Mouse (Mus musculus) limb, embryonic 15.5 days (tissue): ENCODE results near the gene Mid1. TPM values are rescaled to one million over a fixed set of nuclear protein-coding genes. Genes with fewer than 3 reads are reported as not detected.

Experiments
- ATAC-seq: fragments of 200-750 bp; cut with Nextera tagmentation; 2 replicates; pipeline ENCODE4 v1.8.0; 2017; ENCODE audit warnings: low read depth, moderate TSS enrichment; ENCODE audit not compliant: insufficient number of reproducible peaks, low FRiP score, low TSS enrichment
- H3K27ac ChIP-seq: fragments of 300-500 bp; sonication (generic); 2 replicates; pipeline ENCODE4 v1.5.1; 2015; ENCODE audit warnings: moderate library complexity, mild to moderate bottlenecking, inconsistent platforms
- H3K27me3 ChIP-seq: fragments of 300-500 bp; sonication (generic); 2 replicates; pipeline ENCODE4 v1.6.1; 2015; ENCODE audit warnings: inconsistent platforms
- H3K36me3 ChIP-seq: fragments of 300-500 bp; sonication (generic); 2 replicates; pipeline ENCODE4 v1.6.1; 2015; ENCODE audit warnings: inconsistent platforms
- H3K4me1 ChIP-seq: fragments of 300-500 bp; sonication (generic); 2 replicates; pipeline ENCODE4 v1.6.1; 2015; ENCODE audit warnings: inconsistent platforms
- H3K4me2 ChIP-seq: fragments of 300-500 bp; sonication (generic); 2 replicates; pipeline ENCODE4 v1.6.1; 2015; ENCODE audit warnings: mild to moderate bottlenecking, inconsistent platforms
- H3K4me3 ChIP-seq: fragments of 300-500 bp; sonication (generic); 2 replicates; pipeline ENCODE4 v1.5.1; 2015; ENCODE audit warnings: mild to moderate bottlenecking, inconsistent platforms
- H3K9ac ChIP-seq: fragments of 300-500 bp; sonication (generic); 2 replicates; pipeline ENCODE4 v1.6.1; 2015; ENCODE audit warnings: inconsistent platforms
- H3K9me3 ChIP-seq: fragments of 300-500 bp; sonication (generic); 2 replicates; pipeline ENCODE4 v1.6.1; 2016; ENCODE audit warnings: inconsistent platforms
- WGBS: fragments of 180-500 bp; shearing (Covaris S2); methylation state at CpG from one replicate; pipeline ENCODE4 v1.1.7; 2015; 5-methylcytosine and 5-hydroxymethylcytosine counted together
- polyA plus RNA-seq: library from polyadenylated mRNA; unstranded; fragments of >200 nt; fragmentation: Nextera tagmentation; extraction: Ambion mirVana; gene quantifications from 2 replicates; pipeline ENCODE4 v1.2.1, GENCODE M21; 2015

Mid1 gene
- polyA plus RNA-seq, 1 experiment from 2014 or later = 9.7 TPM

DNA sequence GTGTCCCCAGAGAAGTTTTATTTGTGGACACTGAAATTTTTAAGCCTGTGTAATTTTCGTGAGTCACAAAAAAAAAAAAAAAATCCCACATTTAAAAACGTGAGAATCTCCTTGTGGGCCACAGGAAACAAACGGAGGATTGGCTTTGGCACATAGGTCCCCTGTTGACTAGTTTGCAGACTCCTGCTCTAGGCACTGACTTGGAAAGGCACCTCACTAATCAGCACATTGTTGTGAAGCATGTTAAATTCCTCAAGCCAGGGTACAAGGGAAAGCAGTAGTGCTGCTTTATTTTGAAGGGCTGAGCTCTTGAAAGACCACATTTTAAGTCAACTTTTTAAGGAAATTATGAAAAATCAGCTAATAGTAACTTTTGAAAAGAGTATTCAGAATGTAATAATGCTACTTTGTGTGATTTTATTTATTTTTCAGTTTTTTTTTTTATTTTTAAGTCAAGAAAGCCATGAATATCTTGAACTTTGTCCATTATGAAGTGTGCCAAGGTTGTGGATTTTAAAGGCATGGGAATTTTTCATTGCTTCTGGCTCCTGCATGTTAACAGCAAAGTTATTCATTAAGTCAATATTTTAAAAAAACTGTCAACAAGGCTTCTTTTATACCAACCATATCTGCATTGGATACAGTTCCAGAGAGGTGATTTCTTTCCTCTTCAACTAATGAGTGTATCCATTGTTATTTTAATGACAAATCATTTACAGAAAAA lies 214.4 kb downstream of the Mid1 start:
- Histone ChIP-seq H3K4me1 (no peaks in the 10 kb centered on the region), H3K36me3 (no peaks in the 10 kb centered on the region), H3K27me3 (peaks cover 4% of the 10 kb centered on the region; the same call in 1 of the 2 replicates), H3K4me3 (no peak overlapping the region), H3K9ac (no peak overlapping the region), H3K9me3 (no peaks in the 10 kb centered on the region), H3K4me2 (no peak overlapping the region), H3K27ac (no peak overlapping the region)
- WGBS = 19% methylated on average over 3 of the region's 3 CpGs
- ATAC-seq = no peak

DNA sequence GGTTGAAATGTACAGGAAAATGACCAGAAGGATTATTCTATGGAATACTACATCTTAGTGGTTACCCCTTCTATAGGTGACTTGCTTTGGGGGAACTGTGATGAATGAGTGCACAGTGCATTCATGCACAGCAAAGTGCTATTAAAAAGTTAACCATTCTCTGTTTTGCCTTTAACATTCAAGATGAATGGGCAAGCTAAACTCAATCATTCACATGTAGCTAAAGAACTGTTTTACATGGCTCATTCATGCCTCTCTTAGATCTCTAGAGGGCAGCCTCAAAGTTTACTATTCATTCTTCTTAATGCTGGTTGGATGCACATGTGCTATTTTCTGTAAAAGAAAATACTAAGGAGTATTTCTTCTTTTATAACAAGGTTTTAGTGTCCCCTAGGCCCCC lies 217.9 kb downstream of the Mid1 start:
- Histone ChIP-seq H3K9me3 (no peaks in the 10 kb centered on the region), H3K4me1 (no peaks in the 10 kb centered on the region), H3K9ac (no peak overlapping the region), H3K36me3 (no peaks in the 10 kb centered on the region), H3K27me3 (peaks cover 10% of the 10 kb centered on the region; the same call in 1 of the 2 replicates), H3K4me2 (no peak overlapping the region), H3K27ac (no peak overlapping the region), H3K4me3 (no peak overlapping the region)
- no peak for ATAC-seq

DNA sequence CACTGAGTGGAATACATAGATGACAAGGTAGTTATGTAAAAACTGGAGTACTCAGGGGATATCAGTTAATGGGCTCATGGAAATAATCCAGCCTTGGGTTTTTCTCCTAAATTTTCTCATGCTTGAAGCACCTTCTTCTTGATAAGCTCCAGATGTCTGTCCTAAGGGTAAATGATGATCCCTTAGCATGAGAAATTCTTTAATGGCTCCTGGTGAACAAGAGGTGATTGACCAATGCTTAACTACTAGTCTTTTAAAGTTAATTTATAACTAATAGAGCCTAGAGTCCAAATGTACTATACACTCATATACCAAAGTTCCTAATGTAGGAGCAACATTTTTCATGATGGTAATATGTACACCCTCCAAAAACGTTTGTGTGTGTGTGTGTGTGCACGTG lies 218.7 kb downstream of the Mid1 start:
- Histone ChIP-seq H3K9ac (no peak overlapping the region), H3K27me3 (peaks cover 13% of the 10 kb centered on the region; the same call in 1 of the 2 replicates), H3K4me1 (no peaks in the 10 kb centered on the region), H3K36me3 (no peaks in the 10 kb centered on the region), H3K4me3 (no peak overlapping the region), H3K9me3 (no peaks in the 10 kb centered on the region), H3K4me2 (no peak overlapping the region), H3K27ac (no peak overlapping the region)
- 56% methylated on average over 2 of the region's 2 CpGs for WGBS
- ATAC-seq = no peak

DNA sequence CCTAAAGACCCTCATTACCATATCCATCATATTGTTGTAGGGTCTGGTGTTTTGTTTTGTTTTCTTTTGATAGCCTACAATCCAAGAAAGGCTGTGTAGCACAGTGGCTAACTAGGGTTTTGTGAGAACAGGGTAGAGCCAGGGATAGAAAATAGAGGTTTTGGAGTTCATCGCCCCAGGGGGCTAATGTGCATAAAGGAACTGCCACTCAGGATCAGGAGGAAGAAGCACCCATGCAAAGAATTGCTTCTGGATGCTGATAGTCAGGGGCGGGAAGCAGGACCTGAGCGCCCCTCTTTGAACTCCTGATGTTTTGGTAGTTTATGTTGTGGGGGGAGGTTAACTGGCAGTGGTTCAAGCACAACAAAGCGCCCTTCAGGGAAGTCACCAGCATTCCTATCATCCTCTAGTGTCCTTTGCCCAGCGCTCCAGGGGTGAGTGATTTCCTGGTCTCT lies 221.1 kb downstream of the Mid1 start:
- peaks cover 13% of the 10 kb centered on the region; the same call in 1 of the 2 replicates for H3K27me3 ChIP-seq
- H3K4me3 ChIP-seq = no peak overlapping the region
- H3K4me2 ChIP-seq = no peak overlapping the region
- WGBS = 34% methylated on average over 5 of the region's 5 CpGs
- no peak overlapping the region for H3K27ac ChIP-seq
- no peaks in the 10 kb centered on the region for H3K36me3 ChIP-seq
- ATAC-seq = no peak
- no peaks in the 10 kb centered on the region for H3K9me3 ChIP-seq
- no peaks in the 10 kb centered on the region for H3K4me1 ChIP-seq
- no peak overlapping the region for H3K9ac ChIP-seq

DNA sequence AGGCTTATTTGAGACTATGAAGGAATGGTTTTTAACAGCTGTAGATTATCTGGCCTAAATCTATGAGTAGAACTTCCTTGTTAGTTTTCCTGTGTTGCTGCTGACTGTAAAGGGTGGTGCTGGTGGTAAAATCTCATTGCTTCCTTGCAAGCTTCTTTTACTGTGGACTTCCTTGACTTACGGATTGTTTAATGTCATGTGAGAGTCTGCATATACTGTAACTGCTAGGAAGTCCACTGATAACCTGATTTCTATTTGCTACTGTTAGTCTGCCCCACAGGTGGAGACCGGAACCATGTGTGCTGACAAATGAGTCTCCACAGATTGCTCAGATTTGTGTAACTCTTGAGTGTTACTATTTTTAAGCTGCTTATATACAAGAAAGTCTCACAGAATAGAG lies 224.9 kb downstream of the Mid1 start:
- H3K9me3 ChIP-seq = no peaks in the 10 kb centered on the region
- no peak overlapping the region for H3K9ac ChIP-seq
- no peak for ATAC-seq
- peaks cover 9% of the 10 kb centered on the region; the same call in 1 of the 2 replicates for H3K27me3 ChIP-seq
- no peaks in the 10 kb centered on the region for H3K36me3 ChIP-seq
- no peak overlapping the region for H3K4me2 ChIP-seq
- H3K4me3 ChIP-seq = no peak overlapping the region
- no peaks in the 10 kb centered on the region for H3K4me1 ChIP-seq
- 80% methylated on average over 2 of the region's 2 CpGs for WGBS
- no peak overlapping the region for H3K27ac ChIP-seq

DNA sequence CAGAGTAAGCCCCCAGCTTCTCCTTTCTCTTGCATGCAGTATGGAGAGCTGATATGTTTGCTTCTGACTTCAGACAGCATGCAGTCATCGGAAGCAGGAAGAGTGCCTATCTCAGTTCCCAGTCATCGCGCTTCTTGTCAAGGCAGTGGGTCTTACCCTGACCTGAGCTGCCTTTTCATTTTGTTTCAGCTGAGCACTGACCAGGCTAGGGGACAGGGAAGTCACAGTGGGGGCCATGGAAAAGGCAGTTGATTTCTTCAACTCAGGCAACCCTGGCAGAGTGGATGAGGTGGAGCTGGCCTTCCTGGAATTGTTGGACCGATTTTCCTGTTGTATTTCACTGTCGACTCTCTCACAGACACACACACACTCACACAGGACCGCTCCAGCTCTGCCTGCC lies 230.7 kb downstream of the Mid1 start:
- ATAC-seq = no peak
- WGBS = 88% methylated on average over 6 of the region's 6 CpGs
- Histone ChIP-seq H3K36me3 (no peaks in the 10 kb centered on the region), H3K4me2 (no peak overlapping the region), H3K9ac (no peak overlapping the region), H3K4me1 (no peaks in the 10 kb centered on the region), H3K27me3 (peaks cover 7% of the 10 kb centered on the region; the same call in 1 of the 2 replicates), H3K9me3 (no peaks in the 10 kb centered on the region), H3K27ac (no peak overlapping the region), H3K4me3 (no peak overlapping the region)

DNA sequence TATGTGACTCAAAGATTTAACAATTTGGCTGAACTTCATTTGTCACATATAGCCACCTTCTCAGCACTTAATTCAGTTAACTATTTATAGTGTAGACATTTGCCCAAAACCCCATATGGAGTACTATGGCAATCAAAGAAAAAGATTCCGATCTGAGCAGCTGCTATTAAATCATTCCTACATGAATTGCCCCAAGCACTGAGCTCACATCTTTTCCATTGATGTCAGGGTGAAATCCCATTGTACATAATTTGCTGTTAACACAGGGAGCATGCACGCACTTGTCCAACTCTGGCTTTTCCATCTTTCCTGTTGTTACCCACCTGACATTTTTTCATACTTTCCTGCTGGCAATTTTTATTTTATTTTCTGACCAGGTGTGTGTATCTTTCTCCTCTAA lies 237.5 kb downstream of the Mid1 start:
- no peaks in the 10 kb centered on the region for H3K9me3 ChIP-seq
- no peak overlapping the region for H3K27ac ChIP-seq
- ATAC-seq = no peak
- WGBS = 64% methylated on average over 2 of the region's 2 CpGs
- no peaks in the 10 kb centered on the region for H3K36me3 ChIP-seq
- H3K27me3 ChIP-seq = 0 out of 2 replicates have a peak, but pooled peaks cover 6% of the 10 kb centered on the region
- no peak overlapping the region for H3K4me2 ChIP-seq
- H3K4me3 ChIP-seq = no peak overlapping the region
- H3K9ac ChIP-seq = no peak overlapping the region
- H3K4me1 ChIP-seq = no peaks in the 10 kb centered on the region

DNA sequence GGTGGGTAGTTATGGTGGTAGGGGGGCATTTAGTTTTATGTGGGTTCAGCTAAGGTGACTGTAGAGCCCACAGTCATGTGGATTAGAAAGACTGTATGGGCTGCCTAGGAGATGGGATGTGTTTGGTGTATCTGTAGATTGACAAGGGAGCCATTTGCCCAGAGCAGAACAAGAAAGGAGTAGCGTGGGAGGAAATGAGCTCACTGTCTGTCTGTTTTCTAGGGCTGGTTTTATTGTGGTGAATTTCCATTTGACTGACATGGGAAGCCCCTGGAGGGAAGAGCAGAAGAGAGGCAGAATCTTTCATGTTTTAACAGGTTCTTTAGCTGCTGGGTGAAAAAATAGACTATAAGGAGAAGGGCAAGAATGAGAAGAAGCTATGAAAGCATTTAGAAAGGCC lies 238.4 kb downstream of the Mid1 start:
- Histone ChIP-seq H3K4me2 (no peak overlapping the region), H3K4me1 (no peaks in the 10 kb centered on the region), H3K27ac (no peak overlapping the region), H3K4me3 (no peak overlapping the region), H3K27me3 (0 out of 2 replicates have a peak, but pooled peaks cover 6% of the 10 kb centered on the region), H3K9ac (no peak overlapping the region), H3K9me3 (no peaks in the 10 kb centered on the region), H3K36me3 (no peaks in the 10 kb centered on the region)
- ATAC-seq = no peak
- 53% methylated on average over 1 of the region's 1 CpGs for WGBS

DNA sequence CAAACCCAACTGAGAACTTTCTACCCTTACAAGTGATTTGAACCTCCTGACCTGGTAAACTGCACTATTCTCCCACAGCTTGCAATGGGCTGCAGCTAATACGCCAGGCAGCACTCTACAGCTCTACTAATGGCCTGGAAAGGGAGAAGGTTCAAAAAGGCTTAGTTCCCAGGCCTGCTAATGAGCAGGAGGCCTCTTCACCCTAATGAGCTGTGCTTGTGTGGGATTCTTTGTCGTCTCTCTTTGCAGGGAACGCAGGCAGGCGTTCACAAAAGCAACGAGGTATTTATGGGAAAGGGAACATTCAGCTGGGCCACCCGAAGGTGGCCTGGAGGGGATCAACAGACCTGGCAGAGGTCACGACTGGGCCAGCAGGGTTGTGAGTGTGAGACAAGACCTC lies 240.6 kb downstream of the Mid1 start:
- Histone ChIP-seq H3K27me3 (0 out of 2 replicates have a peak, but pooled peaks cover 6% of the 10 kb centered on the region), H3K4me1 (no peaks in the 10 kb centered on the region), H3K9me3 (no peaks in the 10 kb centered on the region), H3K4me2 (no peak overlapping the region), H3K4me3 (no peak overlapping the region), H3K36me3 (no peaks in the 10 kb centered on the region), H3K27ac (no peak overlapping the region), H3K9ac (no peak overlapping the region)
- whole genome bisulfite sequencing = 43% methylated on average over 7 of the region's 7 CpGs
- ATAC-seq = no peak

DNA sequence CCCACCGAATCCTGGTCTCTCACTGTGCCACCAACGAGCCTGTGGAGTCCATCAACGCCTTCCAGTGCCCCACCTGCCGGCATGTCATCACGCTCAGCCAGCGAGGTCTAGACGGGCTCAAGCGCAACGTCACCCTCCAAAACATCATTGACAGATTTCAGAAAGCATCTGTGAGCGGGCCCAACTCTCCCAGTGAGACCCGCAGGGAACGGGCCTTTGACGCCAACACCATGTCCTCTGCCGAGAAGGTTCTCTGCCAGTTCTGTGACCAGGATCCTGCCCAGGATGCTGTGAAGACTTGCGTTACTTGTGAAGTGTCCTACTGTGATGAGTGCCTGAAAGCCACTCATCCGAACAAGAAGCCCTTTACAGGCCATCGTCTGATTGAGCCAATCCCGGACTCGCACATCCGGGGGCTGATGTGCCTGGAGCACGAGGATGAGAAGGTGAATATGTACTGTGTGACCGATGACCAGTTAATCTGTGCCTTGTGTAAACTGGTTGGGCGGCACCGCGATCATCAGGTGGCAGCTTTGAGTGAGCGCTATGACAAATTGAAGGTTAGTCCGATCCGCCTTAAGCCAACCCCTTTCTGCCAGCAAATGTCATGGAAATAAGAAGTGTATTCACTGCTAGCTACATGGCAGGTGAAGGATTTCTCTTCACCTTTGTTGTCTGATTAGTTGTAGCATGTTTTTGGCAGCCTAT lies 242.3 kb downstream of the Mid1 start:
- no peaks in the 10 kb centered on the region for H3K9me3 ChIP-seq
- H3K4me2 ChIP-seq = no peak overlapping the region
- no peak overlapping the region for H3K4me3 ChIP-seq
- ATAC-seq = no peak
- 0 out of 2 replicates have a peak, but pooled peaks cover 6% of the 10 kb centered on the region for H3K27me3 ChIP-seq
- H3K27ac ChIP-seq = no peak overlapping the region
- no peaks in the 10 kb centered on the region for H3K36me3 ChIP-seq
- H3K9ac ChIP-seq = no peak overlapping the region
- WGBS = 77% methylated on average over 28 of the region's 28 CpGs
- no peaks in the 10 kb centered on the region for H3K4me1 ChIP-seq

DNA sequence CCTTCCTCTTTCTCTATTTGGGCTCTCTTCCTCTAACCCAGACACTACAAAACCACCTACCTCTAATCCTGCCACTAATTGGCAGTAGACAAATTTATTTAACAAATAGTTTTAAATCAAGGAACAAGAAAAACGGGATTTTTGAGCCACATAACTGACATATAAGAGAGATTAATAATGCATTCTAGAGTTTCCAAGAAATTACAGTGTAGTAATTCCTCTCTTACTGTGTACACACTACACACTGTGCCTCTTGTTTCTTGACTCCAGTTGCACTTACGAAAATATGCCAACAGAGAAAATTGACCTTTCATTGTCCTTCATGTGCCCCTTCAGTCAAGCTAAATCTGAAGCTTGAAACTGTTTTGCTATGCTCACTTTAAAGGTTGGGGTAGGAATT lies 245.9 kb downstream of the Mid1 start:
- ATAC-seq = no peak
- 49% methylated on average over 2 of the region's 2 CpGs for WGBS
- H3K27me3 ChIP-seq = 0 out of 2 replicates have a peak, but pooled peaks cover 6% of the 10 kb centered on the region
- no peaks in the 10 kb centered on the region for H3K9me3 ChIP-seq
- no peak overlapping the region for H3K4me3 ChIP-seq
- H3K4me2 ChIP-seq = no peak overlapping the region
- no peak overlapping the region for H3K27ac ChIP-seq
- H3K4me1 ChIP-seq = no peaks in the 10 kb centered on the region
- no peaks in the 10 kb centered on the region for H3K36me3 ChIP-seq
- no peak overlapping the region for H3K9ac ChIP-seq

DNA sequence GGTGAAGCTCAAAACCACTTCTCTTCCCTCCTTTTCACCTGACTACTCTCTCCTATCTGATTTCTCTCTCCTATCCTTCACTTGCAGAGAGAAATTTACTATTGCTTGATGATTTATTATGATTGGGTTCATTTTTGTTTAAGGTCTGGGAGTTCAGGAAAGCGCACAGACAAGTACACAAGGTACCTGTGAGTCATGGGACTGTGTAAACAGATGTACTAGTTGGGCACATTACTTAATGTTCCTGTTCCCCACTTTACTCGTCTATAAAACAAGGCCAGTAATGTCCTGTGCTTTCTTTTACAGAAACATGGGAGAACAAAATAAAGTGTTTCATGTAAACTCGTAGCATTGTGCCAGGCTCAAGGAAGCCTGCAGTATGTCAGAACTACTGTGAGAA lies 248.2 kb downstream of the Mid1 start:
- WGBS = 49% methylated on average over 3 of the region's 3 CpGs
- no peak for ATAC-seq
- Histone ChIP-seq H3K4me3 (no peak overlapping the region), H3K4me2 (no peak overlapping the region), H3K9ac (no peak overlapping the region), H3K4me1 (peaks cover 2% of the 10 kb centered on the region; the same call in 1 of the 2 replicates), H3K36me3 (no peaks in the 10 kb centered on the region), H3K27me3 (no peaks in the 10 kb centered on the region), H3K9me3 (no peaks in the 10 kb centered on the region), H3K27ac (no peak overlapping the region)
